10 mouse cellular contexts compared by ENCODE assay signal in the genomic region with DNA sequence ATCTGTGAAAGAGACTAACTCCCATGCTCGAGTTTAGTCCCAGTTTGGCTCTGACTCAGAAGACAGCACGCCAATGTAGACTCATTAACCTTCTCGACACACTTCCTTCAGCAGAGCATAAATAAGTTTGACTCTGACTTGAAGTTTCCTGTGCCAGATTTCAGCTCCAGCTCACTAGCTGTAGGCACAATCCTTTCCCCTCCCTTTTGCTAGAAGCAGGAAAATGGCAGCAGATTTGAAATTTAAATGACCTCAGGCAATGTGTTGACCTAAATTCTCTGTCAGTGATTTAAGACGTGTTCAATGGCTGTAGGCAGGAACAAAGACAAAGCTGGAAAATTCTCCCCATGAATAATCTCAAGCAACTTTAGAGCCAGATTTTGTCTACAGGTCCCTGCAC. TPM values are rescaled to one million over a fixed set of nuclear protein-coding genes. Genes with fewer than 3 reads are reported as not detected.
A peak's percentile ranks its signal among the peaks of the same experiment; 100 is the strongest.
DNase-seq lines count a peak whose midpoint lies in the region; ATAC-seq lines count a peak whose summit lies in the region.
"Had no signal": no experiment of that assay in that cellular context is flagged by ENCODE, and none has a peak within 500 bp of the region (broad histone marks: within the 10 kb centered on the region; RNA-seq: fewer than 3 reads in every experiment).

No protein-coding gene starts in this region.

- WGBS in kidney, embryonic 16.5 days, result 8% methylated on average over 4 of the region's 4 CpGs
- WGBS in midbrain, embryonic 16.5 days, result 35% methylated on average over 4 of the region's 4 CpGs

- no peaks in the 10 kb centered on the region for H3K27me3 ChIP-seq in kidney, embryonic 16.5 days (ENCODE audit: insufficient read depth, low read length)
- H3K27me3 ChIP-seq in midbrain, embryonic 16.5 days (ENCODE audit: control insufficient read depth, insufficient read depth, low read depth, low read length), result no peaks in the 10 kb centered on the region
- H3K27me3 ChIP-seq: megakaryocyte, embryonic 14.5 days had no signal

- H3K9me3 ChIP-seq in kidney, embryonic 16.5 days (ENCODE audit: low read length), result no peaks in the 10 kb centered on the region
- H3K9me3 ChIP-seq in midbrain, embryonic 16.5 days (replicated peaks; ENCODE audit: control insufficient read depth, low read length, poor library complexity, severe bottlenecking), result no peaks in the 10 kb centered on the region
- H3K9me3 ChIP-seq: megakaryocyte, embryonic 14.5 days had no signal

- H3K27ac ChIP-seq in kidney, embryonic 16.5 days (ENCODE audit: low read length), result no peak overlapping the region
- 0 out of 2 replicates have a peak overlapping the region, but pooled peaks have one; percentile 47 for H3K27ac ChIP-seq in midbrain, embryonic 16.5 days (ENCODE audit: low read length)

- H3K4me1 ChIP-seq in kidney, embryonic 16.5 days (ENCODE audit: insufficient read depth, low read length), result peaks cover 10% of the 10 kb centered on the region; the same call in 1 of the 2 replicates
- no peaks in the 10 kb centered on the region for H3K4me1 ChIP-seq in midbrain, embryonic 16.5 days (ENCODE audit: control insufficient read depth, insufficient read depth, low read length)
- H3K4me1 ChIP-seq: megakaryocyte, embryonic 14.5 days had no signal

- no peak for DNase-seq in frontal cortex, postnatal 25 days (ENCODE audit: low spot score in 2 of 2)
- peak; percentile 10 for DNase-seq in adipocyte (ENCODE audit: low spot score)
- DNase-seq in spleen, postnatal 10 days (ENCODE audit: low spot score in 2 of 2), result no peak
- DNase-seq in urinary bladder, postnatal 4 days (ENCODE audit: low spot score in 2 of 2), result no peak
- DNase-seq in heart, postnatal 10 days, result no peak
- DNase-seq: layer of hippocampus, postnatal 36 days had no signal

- ATAC-seq in frontal cortex, adult (ENCODE audit: low TSS enrichment), result peak; percentile 98
- ATAC-seq in kidney, embryonic 16.5 days (ENCODE audit: low FRiP score, low TSS enrichment), result peak; percentile 69; the same call in 1 of the 2 replicates
- peak; percentile 36 for ATAC-seq in midbrain, embryonic 16.5 days

- H3K36me3 ChIP-seq in kidney, embryonic 16.5 days (ENCODE audit: insufficient read depth, low read length), result no peaks in the 10 kb centered on the region
- no peaks in the 10 kb centered on the region for H3K36me3 ChIP-seq in midbrain, embryonic 16.5 days (ENCODE audit: control insufficient read depth, insufficient read depth, low read length)

- H3K4me3 ChIP-seq in kidney, embryonic 16.5 days (ENCODE audit: low read length), result no peak overlapping the region
- no peak overlapping the region for H3K4me3 ChIP-seq in midbrain, embryonic 16.5 days (ENCODE audit: low read depth, low read length)
- H3K4me3 ChIP-seq: megakaryocyte, embryonic 14.5 days had no signal

- intact Hi-C loops in heart, postnatal 10 days (cut with DNase I), result no loop called here

- H3K4me2 ChIP-seq in kidney, embryonic 16.5 days (replicated peaks; ENCODE audit: low read depth, low read length), result no peak overlapping the region
- no peak overlapping the region for H3K4me2 ChIP-seq in midbrain, embryonic 16.5 days (ENCODE audit: low read length)

- no peak overlapping the region for H3K9ac ChIP-seq in kidney, embryonic 16.5 days (replicated peaks; ENCODE audit: low read length)
- H3K9ac ChIP-seq in midbrain, embryonic 16.5 days (ENCODE audit: low read depth, low read length), result no peak overlapping the region

RNA-seq across cellular contexts. Expression of a gene that starts 32.1 kb away (rescaled TPM):
- 47.8 and 49.6 TPM in 2 replicates for polyA plus RNA-seq in kidney, embryonic 16.5 days (2015; fragmentation: Nextera tagmentation; extraction: Ambion mirVana)
- 78.0 and 80.3 TPM in 2 replicates for polyA plus RNA-seq in midbrain, embryonic 16.5 days (2015; fragmentation: Nextera tagmentation; extraction: Ambion mirVana)
- total RNA-seq in heart, postnatal 10 days (2021), result 10 to 100 TPM; 37.4 to 39.7 TPM

Comparison
In these comparisons a context has a peak if more than half of its experiments do, and no peak if none do; other contexts are left out.
1. ATAC-seq: peak in every context shown above with its lines; median percentile 98 in frontal cortex, adult; 69 in kidney, embryonic 16.5 days; 36 in midbrain, embryonic 16.5 days.